Mouse (Mus musculus): ENCODE data around the gene Rin3. TPM values are rescaled to one million over a fixed set of nuclear protein-coding genes. Genes with fewer than 3 reads are reported as not detected.

The Rin3 gene
- polyA plus RNA-seq, 1 experiment from 2014 or later = 2.9 TPM

DNA sequence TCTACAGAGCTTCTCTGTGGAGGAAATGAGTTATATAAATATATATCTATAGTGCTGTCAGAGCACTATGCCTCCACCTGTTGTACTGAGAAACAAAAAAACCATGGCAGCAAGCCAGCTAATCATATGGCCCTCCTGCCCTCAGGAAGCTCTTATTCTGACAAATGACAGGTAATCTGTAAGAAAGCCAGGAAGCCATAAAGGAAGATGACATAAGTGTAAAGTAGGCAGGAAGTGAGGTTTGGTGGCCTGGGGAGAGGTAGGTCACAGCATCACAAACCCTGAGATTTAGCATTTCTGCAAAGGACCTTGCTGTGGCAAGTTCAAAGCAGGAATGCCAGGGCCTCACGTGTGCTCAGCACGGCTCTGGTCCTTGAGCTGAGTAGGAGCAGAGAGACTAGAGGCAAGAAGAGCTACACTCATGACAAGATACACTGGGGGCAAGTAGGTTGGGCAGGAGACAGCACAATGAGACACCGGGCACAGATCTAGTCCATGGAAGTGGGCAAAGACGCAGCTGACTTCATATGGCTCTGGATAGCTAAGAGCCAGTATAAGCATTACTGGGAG, 88.2 kb downstream of the Rin3 start:
- no peak for ATAC-seq (ENCODE audit: low FRiP score, low TSS enrichment)
- H3K4me1 ChIP-seq (replicated peaks; ENCODE audit: control insufficient read depth, insufficient read depth) = no peaks in the 10 kb centered on the region

DNA sequence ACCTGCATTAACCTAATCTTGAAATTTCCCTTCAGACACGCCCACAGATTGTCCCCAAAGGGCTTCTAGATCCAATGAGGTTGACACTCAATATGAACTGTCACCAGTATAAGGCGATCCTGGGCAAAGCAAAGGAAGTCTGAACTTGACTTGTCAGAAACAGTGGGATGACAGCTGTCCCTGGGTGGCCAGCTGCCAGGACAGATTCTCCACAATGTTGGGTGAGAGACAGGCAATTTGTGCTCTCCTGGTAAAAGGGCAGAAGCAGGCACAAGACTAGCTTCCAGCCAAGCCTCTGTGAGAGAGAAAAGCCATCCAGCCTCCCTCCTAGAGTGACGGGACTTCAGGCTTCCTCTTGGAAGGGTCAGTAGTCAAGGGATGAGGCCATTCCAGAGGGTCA, 89.5 kb downstream of the Rin3 start:
- TF ChIP-seq EP300 (optimal IDR thresholded peaks at IDR 0.05) = no peak
- ATAC-seq (ENCODE audit: low FRiP score, low TSS enrichment) = no peak
- WGBS = 81% methylated on average over 3 of the region's 3 CpGs

More for the DNA sequence above, 88.2 kb downstream of the Rin3 start:
- Histone ChIP-seq H3K4me3 (ENCODE audit: low read depth, low read length) (no peak overlapping the region), H3K9me3 (ENCODE audit: control insufficient read depth, low read length) (no peaks in the 10 kb centered on the region), H3K36me3 (ENCODE audit: control insufficient read depth, insufficient read depth, low read length) (peaks cover 8% of the 10 kb centered on the region; the same call in 1 of the 2 replicates), H3K9ac (ENCODE audit: low read length) (no peak overlapping the region), H3K4me2 (replicated peaks; ENCODE audit: low read depth) (no peak overlapping the region), H3K27ac (replicated peaks) (no peak overlapping the region), H3K27me3 (ENCODE audit: control insufficient read depth, insufficient read depth, low read length) (no peaks in the 10 kb centered on the region)
- TF ChIP-seq EP300 (optimal IDR thresholded peaks at IDR 0.05) = no peak
- TF ChIP-seq CTCF (IDR thresholded peaks at IDR 0.05; ENCODE audit: low read depth) = no peak
- no peak for DNase-seq (ENCODE audit: low spot score)
- 88% methylated on average over 4 of the region's 4 CpGs for WGBS

DNA sequence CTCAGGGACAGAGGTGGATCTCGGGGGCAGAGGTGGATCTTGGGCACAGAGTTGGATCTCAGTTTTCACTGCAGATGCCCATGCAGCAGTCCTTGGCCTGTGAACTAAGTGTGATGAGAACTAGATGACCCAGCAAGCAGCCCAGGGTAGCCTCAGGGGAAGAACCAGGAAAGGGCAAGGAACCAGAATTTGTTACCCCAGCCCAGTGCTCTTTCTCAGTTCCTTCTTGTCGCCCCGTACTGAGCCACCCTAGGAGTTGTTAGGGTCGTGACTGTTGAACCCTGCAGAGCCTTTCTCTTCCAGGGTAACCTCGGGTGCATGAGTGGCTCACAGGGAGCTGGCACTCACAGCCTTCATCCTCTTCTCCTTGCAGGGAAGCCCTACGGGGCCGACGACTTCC, 99.3 kb downstream of the Rin3 start:
- Histone ChIP-seq H3K4me3 (ENCODE audit: low read depth, low read length) (no peak overlapping the region), H3K36me3 (ENCODE audit: control insufficient read depth, insufficient read depth, low read length) (no peaks in the 10 kb centered on the region), H3K9me3 (ENCODE audit: control insufficient read depth, low read length) (no peaks in the 10 kb centered on the region), H3K4me2 (replicated peaks; ENCODE audit: low read depth) (no peak overlapping the region), H3K4me1 (replicated peaks; ENCODE audit: control insufficient read depth, insufficient read depth) (no peaks in the 10 kb centered on the region), H3K27ac (replicated peaks) (no peak overlapping the region), H3K27me3 (ENCODE audit: control insufficient read depth, insufficient read depth, low read length) (no peaks in the 10 kb centered on the region), H3K9ac (ENCODE audit: low read length) (no peak overlapping the region)
- ATAC-seq (ENCODE audit: low FRiP score, low TSS enrichment) (no peak), DNase-seq (ENCODE audit: low spot score) (no peak)
- TF ChIP-seq CTCF (IDR thresholded peaks at IDR 0.05; ENCODE audit: low read depth) = no peak
- no peak for TF ChIP-seq EP300 (optimal IDR thresholded peaks at IDR 0.05)
- 80% methylated on average over 8 of the region's 8 CpGs for WGBS

More for the DNA sequence above, 89.5 kb downstream of the Rin3 start:
- no peak for DNase-seq (ENCODE audit: low spot score)
- Histone ChIP-seq H3K27me3 (ENCODE audit: control insufficient read depth, insufficient read depth, low read length) (no peaks in the 10 kb centered on the region), H3K36me3 (ENCODE audit: control insufficient read depth, insufficient read depth, low read length) (peaks cover 8% of the 10 kb centered on the region; the same call in 1 of the 2 replicates), H3K9ac (ENCODE audit: low read length) (no peak overlapping the region), H3K4me3 (ENCODE audit: low read depth, low read length) (no peak overlapping the region), H3K9me3 (ENCODE audit: control insufficient read depth, low read length) (no peaks in the 10 kb centered on the region), H3K27ac (replicated peaks) (no peak overlapping the region), H3K4me1 (replicated peaks; ENCODE audit: control insufficient read depth, insufficient read depth) (no peaks in the 10 kb centered on the region), H3K4me2 (replicated peaks; ENCODE audit: low read depth) (no peak overlapping the region)

DNA sequence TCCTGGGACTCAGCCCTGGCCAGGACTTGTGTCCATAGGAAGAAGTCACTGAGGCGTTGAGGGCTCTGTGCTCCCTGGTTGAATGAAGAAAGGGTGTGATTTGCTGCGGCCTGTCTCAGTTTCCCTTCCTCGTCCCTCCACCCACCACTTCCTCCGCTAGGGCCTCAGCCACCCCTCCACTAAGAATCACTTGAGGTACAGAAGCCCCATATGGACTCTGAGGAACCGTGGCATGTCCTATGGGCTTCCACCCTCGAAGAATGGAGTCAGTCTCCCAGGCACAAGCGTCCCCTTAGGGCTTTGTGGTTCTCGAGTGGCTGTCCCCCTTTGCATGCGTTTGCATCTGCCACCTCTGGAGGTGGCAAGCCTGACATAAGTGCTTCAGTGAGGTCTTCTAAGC, 100.4 kb downstream of the Rin3 start:
- H3K9me3 ChIP-seq (ENCODE audit: control insufficient read depth, low read length) = no peaks in the 10 kb centered on the region
- H3K4me1 ChIP-seq (replicated peaks; ENCODE audit: control insufficient read depth, insufficient read depth) = no peaks in the 10 kb centered on the region
- TF ChIP-seq EP300 (optimal IDR thresholded peaks at IDR 0.05) = no peak
- no peak for TF ChIP-seq CTCF (IDR thresholded peaks at IDR 0.05; ENCODE audit: low read depth)
- no peak for ATAC-seq (ENCODE audit: low FRiP score, low TSS enrichment)
- H3K4me2 ChIP-seq (replicated peaks; ENCODE audit: low read depth) = no peak overlapping the region
- H3K27ac ChIP-seq (replicated peaks) = no peak overlapping the region
- H3K9ac ChIP-seq (ENCODE audit: low read length) = no peak overlapping the region
- no peak for DNase-seq (ENCODE audit: low spot score)
- WGBS = 82% methylated on average over 9 of the region's 9 CpGs
- no peak overlapping the region for H3K4me3 ChIP-seq (ENCODE audit: low read depth, low read length)
- H3K36me3 ChIP-seq (ENCODE audit: control insufficient read depth, insufficient read depth, low read length) = no peaks in the 10 kb centered on the region
- H3K27me3 ChIP-seq (ENCODE audit: control insufficient read depth, insufficient read depth, low read length) = no peaks in the 10 kb centered on the region

DNA sequence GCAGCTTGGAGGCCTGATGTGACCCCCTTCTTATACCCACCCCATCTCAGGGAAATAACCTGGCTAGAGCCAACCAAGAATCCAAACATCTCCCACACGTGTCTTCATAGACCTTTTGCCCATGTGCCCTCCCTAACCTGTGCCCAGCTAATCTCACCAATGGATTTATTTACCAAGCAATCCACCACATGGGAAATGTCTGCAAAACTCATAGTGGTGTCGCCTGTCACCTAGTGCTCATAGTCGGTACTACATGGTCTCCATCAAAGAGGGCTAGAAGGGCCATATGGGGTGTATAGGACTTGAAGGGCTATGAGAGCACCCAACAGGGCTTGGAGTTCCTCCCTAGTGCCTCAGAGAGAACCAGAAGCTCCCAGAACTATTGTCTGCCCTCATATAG, 102.0 kb downstream of the Rin3 start:
- ATAC-seq (ENCODE audit: low FRiP score, low TSS enrichment) (peak; percentile 54; the same call in 1 of the 2 replicates), DNase-seq (ENCODE audit: low spot score) (peak; percentile 45)
- no peaks in the 10 kb centered on the region for H3K9me3 ChIP-seq (ENCODE audit: control insufficient read depth, low read length)
- H3K36me3 ChIP-seq (ENCODE audit: control insufficient read depth, insufficient read depth, low read length) = no peaks in the 10 kb centered on the region
- WGBS = 14% methylated on average over 3 of the region's 3 CpGs
- H3K4me2 ChIP-seq (replicated peaks; ENCODE audit: low read depth) = no peak overlapping the region
- TF ChIP-seq EP300 (optimal IDR thresholded peaks at IDR 0.05) (no peak), CTCF (IDR thresholded peaks at IDR 0.05; ENCODE audit: low read depth) (peak; percentile 95)
- no peak overlapping the region for H3K9ac ChIP-seq (ENCODE audit: low read length)
- H3K27me3 ChIP-seq (ENCODE audit: control insufficient read depth, insufficient read depth, low read length) = no peaks in the 10 kb centered on the region
- no peaks in the 10 kb centered on the region for H3K4me1 ChIP-seq (replicated peaks; ENCODE audit: control insufficient read depth, insufficient read depth)
- no peak overlapping the region for H3K4me3 ChIP-seq (ENCODE audit: low read depth, low read length)
- no peak overlapping the region for H3K27ac ChIP-seq (replicated peaks)

DNA sequence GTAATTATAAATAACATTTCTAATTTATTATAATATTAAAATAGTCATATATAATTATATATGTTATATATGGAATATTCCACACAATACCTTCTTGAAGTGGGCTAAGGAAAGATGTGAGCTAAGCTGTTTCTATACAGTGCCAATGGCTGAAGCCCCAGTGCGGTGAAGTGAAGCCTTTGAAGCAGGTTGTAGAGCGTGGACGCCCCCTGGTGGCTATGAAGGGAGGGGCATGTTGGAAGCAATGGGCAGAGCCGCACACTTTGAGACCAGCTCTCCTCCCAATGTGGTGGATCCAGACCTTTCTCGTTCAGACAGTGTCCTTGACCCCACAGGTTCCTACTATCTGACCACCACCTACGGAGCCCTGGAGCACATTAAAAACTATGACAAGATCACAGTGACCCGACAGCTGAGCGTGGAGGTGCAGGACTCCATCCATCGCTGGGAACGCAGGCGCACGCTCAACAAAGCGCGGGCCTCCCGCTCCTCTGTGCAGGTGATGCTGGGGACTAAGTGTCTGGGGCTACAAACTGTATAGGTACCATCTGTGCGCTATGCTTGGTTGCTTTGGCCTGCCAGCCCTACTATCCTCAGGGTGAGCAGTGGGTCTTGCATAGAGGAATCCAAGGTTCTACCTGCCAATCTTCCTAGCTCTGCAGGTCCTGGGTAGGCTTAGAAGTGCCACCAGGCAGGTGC, 104.5 kb downstream of the Rin3 start:
- DNase-seq (ENCODE audit: low spot score) = peak; percentile 84
- WGBS = 59% methylated on average over 16 of the region's 16 CpGs
- Histone ChIP-seq H3K4me1 (replicated peaks; ENCODE audit: control insufficient read depth, insufficient read depth) (no peaks in the 10 kb centered on the region), H3K4me3 (ENCODE audit: low read depth, low read length) (no peak overlapping the region), H3K9ac (ENCODE audit: low read length) (no peak overlapping the region), H3K9me3 (ENCODE audit: control insufficient read depth, low read length) (no peaks in the 10 kb centered on the region), H3K27ac (replicated peaks) (no peak overlapping the region), H3K4me2 (replicated peaks; ENCODE audit: low read depth) (no peak overlapping the region), H3K36me3 (ENCODE audit: control insufficient read depth, insufficient read depth, low read length) (peaks cover 2% of the 10 kb centered on the region; the same call in 1 of the 2 replicates), H3K27me3 (ENCODE audit: control insufficient read depth, insufficient read depth, low read length) (no peaks in the 10 kb centered on the region)
- peak; percentile 63; the same call in 1 of the 2 replicates for ATAC-seq (ENCODE audit: low FRiP score, low TSS enrichment)
- TF ChIP-seq CTCF (IDR thresholded peaks at IDR 0.05; ENCODE audit: low read depth) = peak; percentile 97
- TF ChIP-seq EP300 (optimal IDR thresholded peaks at IDR 0.05) = no peak
